Mouse (Mus musculus) splenic B cell, adult 2 months (primary cell): Measurements from ENCODE around the gene Tspan7.

Experiments
- DNase-seq: peaks from one replicate; pipeline ENCODE4 v3.0.0-alpha.2; 2011; ENCODE audit warnings: low read depth, low spot score
- H3K27me3 ChIP-seq: 2 replicates; pipeline ENCODE4 v1.6.1; 2012; ENCODE audit warnings: mild to moderate bottlenecking, low read length, moderate library complexity, mixed read lengths; ENCODE audit not compliant: control insufficient read depth, poor library complexity, insufficient read depth, severe bottlenecking
- H3K36me3 ChIP-seq: 2 replicates; pipeline ENCODE4 v1.6.1; 2012; ENCODE audit warnings: mild to moderate bottlenecking, low read length, moderate library complexity, mixed read lengths; ENCODE audit not compliant: control insufficient read depth, poor library complexity, insufficient read depth, severe bottlenecking

The Tspan7 gene

GRCm38 (mm10) chrX:10516925-10517324 lies 32.0 kb downstream of the Tspan7 start:
- no peaks in the 10 kb centered on the region for H3K36me3 ChIP-seq
- no peaks in the 10 kb centered on the region for H3K27me3 ChIP-seq
- DNase-seq = no peak

- no peak for DNase-seq
- Histone ChIP-seq H3K27me3 (no peaks in the 10 kb centered on the region), H3K36me3 (no peaks in the 10 kb centered on the region)
Observed at GRCm38 (mm10) chrX:10517756-10518155, 32.8 kb downstream of the Tspan7 start.

DNA sequence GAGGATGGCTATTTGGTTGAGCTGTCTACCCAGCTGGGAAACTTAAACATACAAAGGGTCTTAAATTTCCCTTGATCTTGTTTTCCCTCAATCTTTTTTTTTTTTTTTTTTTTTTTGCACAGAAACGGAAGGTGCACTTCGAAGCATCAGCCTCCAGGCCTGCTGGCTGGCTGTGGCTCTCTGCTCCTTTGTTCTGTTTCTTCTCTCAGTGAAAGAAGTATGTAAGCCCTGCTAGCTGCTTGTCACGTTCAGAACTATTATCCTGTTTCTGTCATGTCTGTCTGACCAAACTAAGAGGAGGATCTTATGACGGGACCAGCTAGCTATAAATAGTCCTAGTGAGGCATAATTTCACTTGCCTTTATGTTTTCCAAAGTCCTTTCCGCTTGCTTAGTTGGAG lies 33.6 kb downstream of the Tspan7 start:
- Histone ChIP-seq H3K27me3 (no peaks in the 10 kb centered on the region), H3K36me3 (no peaks in the 10 kb centered on the region)
- no peak for DNase-seq

- Histone ChIP-seq H3K27me3 (no peaks in the 10 kb centered on the region), H3K36me3 (no peaks in the 10 kb centered on the region)
- no peak for DNase-seq
Observed at GRCm38 (mm10) chrX:10535450-10535849, 50.5 kb downstream of the Tspan7 start.

DNA sequence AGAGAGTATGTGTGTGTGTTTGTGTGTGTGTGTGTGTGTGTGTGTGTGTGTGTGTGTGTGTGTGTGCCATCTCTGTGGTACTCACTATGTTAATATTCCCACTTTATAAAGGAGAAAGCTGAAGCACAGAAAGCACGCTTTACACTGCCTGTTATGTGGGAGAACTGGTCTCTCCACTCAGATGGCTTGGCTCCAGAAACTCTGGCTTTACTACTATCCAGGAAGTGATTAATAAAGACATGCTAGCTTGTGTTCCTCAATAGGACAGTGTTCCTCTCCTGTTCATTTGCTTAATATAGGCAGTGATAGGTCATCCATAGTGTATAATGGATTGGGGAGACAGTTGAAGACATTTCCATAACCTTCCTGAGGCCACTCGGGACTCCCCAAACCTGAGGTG lies 54.1 kb downstream of the Tspan7 start:
- Histone ChIP-seq H3K36me3 (no peaks in the 10 kb centered on the region), H3K27me3 (no peaks in the 10 kb centered on the region)
- no peak for DNase-seq

DNA sequence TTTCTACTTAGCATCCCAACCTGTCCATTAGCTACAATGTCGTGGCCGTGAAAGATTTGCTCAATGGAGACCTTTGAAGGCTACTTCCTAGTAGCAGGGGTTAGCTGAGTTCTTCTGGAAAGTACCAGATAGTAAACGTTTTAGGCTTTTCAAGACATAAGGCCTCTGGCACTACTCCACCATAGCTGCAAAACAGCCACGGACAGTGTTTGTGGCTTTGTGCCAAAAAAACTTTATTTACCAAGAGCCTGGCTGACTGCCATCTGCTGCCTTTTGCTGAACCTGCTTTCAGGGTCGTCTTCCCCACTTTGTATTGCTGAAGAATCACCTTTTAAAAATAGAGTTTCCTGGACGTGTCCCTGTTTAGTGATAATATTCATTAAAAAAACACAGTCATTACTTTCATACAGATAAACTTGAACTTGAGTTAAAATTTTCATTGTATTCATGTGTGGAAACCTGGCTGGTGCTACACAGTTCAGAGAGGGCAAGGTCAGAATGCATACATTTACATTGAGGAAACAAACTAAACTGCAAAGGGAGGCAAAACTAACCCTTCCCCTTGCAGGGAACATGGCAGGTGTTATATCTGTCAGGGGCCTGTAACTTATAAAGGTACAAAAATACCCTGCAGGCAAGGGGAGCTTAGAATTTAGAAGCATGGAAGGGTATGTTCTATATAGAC lies 54.7 kb downstream of the Tspan7 start:
- Histone ChIP-seq H3K36me3 (no peaks in the 10 kb centered on the region), H3K27me3 (no peaks in the 10 kb centered on the region)
- no peak for DNase-seq

DNA sequence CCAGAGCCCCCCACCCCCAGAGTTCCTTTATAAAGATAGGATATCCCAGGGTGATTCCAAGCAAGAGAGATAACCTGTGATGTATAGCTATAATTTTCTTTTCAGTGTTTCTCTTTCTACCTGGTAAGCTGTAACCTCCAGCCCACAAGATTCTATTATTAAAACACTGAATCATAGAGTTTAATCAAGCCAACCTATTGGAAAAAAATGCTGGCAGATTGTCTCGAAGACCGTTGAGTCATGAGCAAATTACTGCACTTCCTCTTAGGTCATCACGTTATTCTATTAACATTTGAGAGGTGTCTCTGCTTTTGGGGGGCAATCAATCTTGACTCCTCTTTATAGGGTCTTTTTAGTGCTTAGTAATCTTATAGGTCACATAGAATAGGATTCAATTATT lies 61.9 kb downstream of the Tspan7 start:
- H3K36me3 ChIP-seq = no peaks in the 10 kb centered on the region
- no peak for DNase-seq
- H3K27me3 ChIP-seq = no peaks in the 10 kb centered on the region

DNA sequence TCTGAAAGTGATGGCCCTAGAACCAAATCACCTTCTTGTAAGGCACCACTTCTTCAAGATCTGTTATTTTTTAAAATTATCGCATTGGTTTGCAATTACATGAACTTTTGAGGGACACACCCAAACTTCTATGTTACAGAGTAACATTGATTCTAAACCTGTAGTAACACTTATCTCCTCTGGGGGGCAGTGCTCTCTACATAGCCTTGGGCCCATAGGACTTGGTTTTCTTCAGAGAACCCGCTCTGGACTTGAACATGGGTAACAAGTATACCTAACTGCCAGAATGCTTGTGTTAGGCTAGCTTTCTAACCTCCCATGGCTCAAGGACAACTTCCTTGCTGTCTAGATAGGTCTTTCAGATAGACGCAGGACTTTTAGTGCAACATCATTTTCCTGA lies 64.8 kb downstream of the Tspan7 start:
- DNase-seq = no peak
- no peaks in the 10 kb centered on the region for H3K27me3 ChIP-seq

DNA sequence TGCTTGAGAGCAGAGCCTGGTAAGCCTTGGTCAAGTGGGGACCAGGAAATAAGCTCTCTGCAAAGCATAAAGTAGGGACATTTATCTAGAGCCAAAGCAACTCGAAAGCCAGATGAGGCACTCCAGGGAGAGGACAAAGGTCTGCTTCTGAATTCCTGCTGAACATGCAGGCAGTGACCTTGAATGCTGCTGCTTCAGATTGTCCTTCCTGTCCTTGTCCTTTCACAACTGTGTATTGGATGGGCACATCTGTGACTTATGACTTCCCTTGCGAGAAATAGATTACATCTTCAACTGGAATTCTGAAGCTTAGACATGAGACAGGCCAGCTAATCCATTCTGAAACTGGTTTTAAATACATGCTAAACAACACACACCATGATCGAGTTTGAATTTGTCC lies 71.9 kb downstream of the Tspan7 start:
- H3K27me3 ChIP-seq = no peaks in the 10 kb centered on the region

More for the DNA sequence above, 64.8 kb downstream of the Tspan7 start:
- no peaks in the 10 kb centered on the region for H3K36me3 ChIP-seq

DNA sequence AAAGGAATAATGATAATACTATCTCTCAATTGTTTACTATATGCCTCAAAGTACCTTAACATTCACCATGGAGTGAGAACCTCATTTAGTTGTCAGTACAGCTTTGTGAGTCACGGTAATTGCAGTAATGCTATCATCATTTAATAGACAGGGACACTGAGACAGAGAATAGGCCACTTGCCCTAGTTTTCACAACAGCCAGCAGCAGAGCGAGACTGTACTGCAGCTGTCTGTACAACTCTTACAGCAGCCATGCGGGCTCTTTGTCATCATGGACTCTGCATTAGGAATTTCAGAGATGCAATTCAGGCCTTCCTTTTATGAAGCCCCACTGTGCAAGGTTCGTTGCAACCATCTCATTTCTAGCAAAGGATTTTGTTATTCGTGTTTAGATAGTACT lies 72.6 kb downstream of the Tspan7 start:
- DNase-seq = no peak
- H3K27me3 ChIP-seq = no peaks in the 10 kb centered on the region
- no peaks in the 10 kb centered on the region for H3K36me3 ChIP-seq

More for the DNA sequence above, 71.9 kb downstream of the Tspan7 start:
- DNase-seq = no peak
- H3K36me3 ChIP-seq = no peaks in the 10 kb centered on the region

DNA sequence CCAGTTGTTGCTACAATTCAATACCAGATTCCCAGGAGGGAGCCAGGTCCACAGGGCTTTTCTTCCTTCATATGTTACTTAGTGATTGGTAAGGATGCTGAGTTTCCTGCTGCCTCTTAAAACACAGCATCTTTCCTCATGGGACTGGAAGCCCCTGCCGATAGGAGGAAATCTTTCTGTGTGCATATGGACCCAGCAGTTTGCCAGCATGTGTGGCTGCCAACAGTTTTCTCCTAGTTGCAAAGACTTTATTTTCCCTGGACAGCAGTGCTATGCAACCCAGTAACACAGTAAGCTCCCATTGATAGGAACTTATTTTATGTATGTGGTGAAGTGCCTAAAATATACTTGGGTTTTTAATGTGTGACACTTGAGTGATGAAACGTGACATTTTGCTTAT lies 73.7 kb downstream of the Tspan7 start:
- DNase-seq = no peak
- no peaks in the 10 kb centered on the region for H3K36me3 ChIP-seq
- no peaks in the 10 kb centered on the region for H3K27me3 ChIP-seq

- no peaks in the 10 kb centered on the region for H3K27me3 ChIP-seq
- H3K36me3 ChIP-seq = no peaks in the 10 kb centered on the region
- DNase-seq = no peak
Observed at GRCm38 (mm10) chrX:10565811-10566210, 80.9 kb downstream of the Tspan7 start.

DNA sequence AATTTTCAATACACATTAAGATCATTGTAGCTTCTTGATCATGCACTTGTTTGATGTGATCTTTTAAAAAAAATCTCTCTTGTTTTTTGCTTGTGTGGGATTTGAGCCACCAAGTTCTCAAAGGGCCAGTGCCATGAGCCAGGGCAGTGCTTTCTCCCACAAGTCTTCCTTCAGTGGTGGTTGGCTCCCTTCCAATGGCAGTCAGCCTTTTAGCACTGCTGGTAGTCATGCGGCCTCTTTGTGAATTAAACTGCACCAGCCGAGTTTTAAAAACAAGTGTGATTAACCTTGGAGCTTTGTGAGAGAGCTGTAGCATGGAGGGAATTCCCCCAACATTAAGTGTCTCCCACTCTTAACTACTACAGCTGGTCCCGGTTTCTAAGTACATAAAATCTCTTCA lies 89.6 kb downstream of the Tspan7 start:
- Histone ChIP-seq H3K36me3 (no peaks in the 10 kb centered on the region), H3K27me3 (no peaks in the 10 kb centered on the region)
- DNase-seq = no peak

DNA sequence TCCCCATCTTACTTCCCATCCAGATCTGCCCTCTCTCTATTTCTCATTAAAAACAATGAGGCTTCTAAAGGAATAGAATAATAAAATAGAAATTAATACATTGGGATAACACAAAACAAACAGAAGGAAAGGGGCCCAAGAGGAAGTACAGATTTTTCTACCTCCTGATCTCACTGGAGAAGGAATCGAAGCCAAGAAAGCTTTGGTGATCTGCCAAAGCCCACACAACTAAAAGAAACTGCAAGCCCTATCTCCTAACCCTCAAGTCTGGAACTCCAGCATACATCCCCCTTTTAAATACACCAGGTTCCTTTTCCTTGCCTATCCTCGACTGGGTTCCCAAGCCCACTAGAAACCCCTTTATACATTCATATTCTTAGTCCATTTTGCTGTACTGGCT lies 90.4 kb downstream of the Tspan7 start:
- Histone ChIP-seq H3K36me3 (no peaks in the 10 kb centered on the region), H3K27me3 (no peaks in the 10 kb centered on the region)
- DNase-seq = no peak

- no peaks in the 10 kb centered on the region for H3K36me3 ChIP-seq
- no peak for DNase-seq
- no peaks in the 10 kb centered on the region for H3K27me3 ChIP-seq
Observed at GRCm38 (mm10) chrX:10576349-10576748, 91.4 kb downstream of the Tspan7 start.

DNA sequence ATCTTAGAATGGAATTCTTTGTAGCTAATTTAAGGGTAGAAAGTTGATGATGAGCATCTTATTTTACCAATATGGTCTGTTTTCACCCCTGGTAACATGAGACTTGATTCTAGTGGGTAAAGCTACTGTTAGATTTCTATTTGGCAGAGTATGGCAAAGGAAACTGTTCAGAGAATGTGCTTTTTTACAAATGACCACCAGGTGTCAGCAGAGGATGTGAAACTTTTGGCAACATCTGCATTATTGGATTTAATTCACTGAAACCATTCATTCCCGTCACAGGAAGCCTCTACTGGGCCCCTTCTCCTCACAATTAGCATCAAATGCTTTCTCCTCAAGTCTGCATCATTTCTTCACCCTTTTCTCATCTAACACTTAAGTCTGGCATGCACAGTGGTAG lies 92.4 kb downstream of the Tspan7 start:
- Histone ChIP-seq H3K36me3 (no peaks in the 10 kb centered on the region), H3K27me3 (no peaks in the 10 kb centered on the region)
- DNase-seq = peak; percentile 42
